Mouse (Mus musculus) hindbrain, postnatal 0 days (tissue): ENCODE results near the gene Il18bp. TPM values are rescaled to one million over a fixed set of nuclear protein-coding genes. Genes with fewer than 3 reads are reported as not detected.
A peak's percentile ranks its signal among the peaks of the same experiment; 100 is the strongest.

Experiments
- ATAC-seq: fragments of 200-750 bp; cut with Nextera tagmentation; 2 replicates; pipeline ENCODE4 v1.8.0; 2017; ENCODE audit warnings: mild to moderate bottlenecking, moderate TSS enrichment, moderate library complexity
- DNase-seq: peaks from one replicate; pipeline ENCODE4 v3.0.0-alpha.2; 2015; ENCODE audit warnings: low spot score
- H3K27ac ChIP-seq: fragments of 300-500 bp; sonication (generic); 2 replicates; pipeline ENCODE4 v1.5.1; 2014; ENCODE audit warnings: mild to moderate bottlenecking
- H3K27me3 ChIP-seq: fragments of 300-500 bp; sonication (generic); 2 replicates; pipeline ENCODE4 v1.6.1; 2014; ENCODE audit warnings: low read length, mixed read lengths; ENCODE audit not compliant: insufficient read depth
- H3K36me3 ChIP-seq: fragments of 300-500 bp; sonication (generic); 2 replicates; pipeline ENCODE4 v1.6.1; 2014; ENCODE audit warnings: low read length, mixed read lengths; ENCODE audit not compliant: insufficient read depth
- H3K4me1 ChIP-seq: fragments of 300-500 bp; sonication (generic); 2 replicates; pipeline ENCODE4 v1.6.1; 2014; ENCODE audit warnings: antibody characterized with exemption, low read length, mixed read lengths; ENCODE audit not compliant: insufficient read depth
- H3K4me2 ChIP-seq: fragments of 300-500 bp; sonication (generic); 2 replicates; pipeline ENCODE4 v1.6.1; 2014; ENCODE audit warnings: low read depth, mild to moderate bottlenecking, low read length, moderate library complexity, mixed read lengths
- H3K4me3 ChIP-seq: fragments of 300-500 bp; sonication (generic); 2 replicates; pipeline ENCODE4 v1.5.1; 2014; ENCODE audit warnings: low read length
- H3K9ac ChIP-seq: fragments of 300-500 bp; sonication (generic); replicated peaks from 2 replicates; pipeline ENCODE4 v1.6.1; 2014; ENCODE audit warnings: mild to moderate bottlenecking, low read length, moderate library complexity, mixed read lengths
- H3K9me3 ChIP-seq: fragments of 300-500 bp; sonication (generic); 2 replicates; pipeline ENCODE4 v1.6.1; 2016; ENCODE audit warnings: low read length, mixed read lengths
- CTCF ChIP-seq: IDR thresholded peaks from 2 replicates; pipeline ENCODE4 v1.5.1; 2016; ENCODE audit warnings: antibody characterized with exemption, control low read depth, low read depth
- WGBS: fragments of 180-500 bp; shearing (Covaris S2); extraction: QIAGEN DNeasy Blood & Tissue Kit; methylation state at CpG from one replicate; pipeline ENCODE4 v1.1.7; 2014; 5-methylcytosine and 5-hydroxymethylcytosine counted together
- polyA plus RNA-seq: library from polyadenylated mRNA; unstranded; fragments of >200 nt; fragmentation: Nextera tagmentation; extraction: Ambion mirVana; gene quantifications from 2 replicates; pipeline ENCODE4 v1.2.1, GENCODE M21; 2015
- total RNA-seq: library from RNA; depleted of rRNA; stranded (reverse); fragments of >200 nt; gene quantifications from 2 replicates; pipeline ENCODE4 v1.2.3, GENCODE M21; 2014; rRNA removed

The Il18bp gene
- total and polyA plus RNA-seq, 2 experiments from 2014 or later: 3.0 to 14.7 TPM

DNA sequence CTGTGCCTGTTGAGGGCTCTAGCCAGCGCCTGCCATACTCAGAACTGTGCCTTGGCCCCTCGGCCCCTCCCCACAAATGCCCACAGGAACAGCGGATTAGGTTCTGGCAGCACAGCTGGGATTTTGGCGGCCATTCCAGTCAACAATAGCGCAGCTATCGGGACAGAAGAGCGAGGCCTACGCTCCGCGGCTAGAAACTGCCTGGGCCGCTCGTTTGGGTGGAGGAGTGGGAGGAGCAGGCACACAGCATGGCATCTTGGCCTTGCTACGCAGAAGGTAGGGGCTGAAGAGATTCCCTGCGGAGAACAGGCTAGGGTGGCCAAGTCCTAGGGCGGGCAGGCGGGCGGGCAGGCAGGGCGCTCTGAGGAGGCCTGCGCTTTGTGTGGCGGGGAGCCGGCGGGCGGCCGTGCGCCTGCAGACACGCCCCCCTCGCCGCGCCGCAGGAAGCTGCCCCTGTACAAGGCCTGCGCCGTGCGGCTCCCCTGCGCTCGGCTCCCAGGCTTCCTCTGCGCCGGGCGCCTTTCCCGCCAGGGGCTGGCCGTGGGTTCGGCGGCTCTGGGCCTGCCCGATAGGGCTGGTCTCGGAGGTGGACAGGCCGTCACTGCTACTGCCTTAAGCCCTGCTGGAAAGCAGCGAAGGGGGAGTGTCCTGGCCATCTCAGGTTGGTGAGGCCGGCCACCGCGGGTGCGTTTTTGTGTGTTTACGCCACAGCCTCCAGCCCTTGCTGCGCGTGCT is 48.6 kb downstream of the Il18bp start:
- TF ChIP-seq CTCF: no peak

DNA sequence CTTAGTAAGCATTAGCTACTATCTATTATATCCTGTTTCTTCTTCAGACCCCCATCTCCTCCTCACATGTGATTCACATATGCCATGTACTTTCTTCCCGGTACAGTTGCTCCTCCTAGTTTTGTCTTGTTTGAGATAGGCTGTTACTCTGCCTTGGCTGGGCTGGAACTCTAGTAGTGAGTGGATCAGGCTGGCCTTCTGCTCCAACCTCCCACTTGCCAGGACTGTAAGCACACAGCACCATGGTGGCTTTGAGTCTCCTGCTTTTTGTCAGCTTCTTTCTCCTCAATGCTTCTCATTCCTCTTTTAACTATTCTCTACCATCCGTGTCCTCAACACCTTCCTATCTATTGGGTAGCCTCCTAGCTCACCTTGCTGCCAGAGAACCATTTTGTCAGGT is 49.7 kb downstream of the Il18bp start:
- Histone ChIP-seq H3K9me3 (no peaks in the 10 kb centered on the region), H3K36me3 (no peaks in the 10 kb centered on the region), H3K27ac (peak overlapping the region; percentile 99), H3K4me2 (peak overlapping the region; percentile 78), H3K9ac (peak overlapping the region; percentile 97; the same call in 1 of the 2 replicates), H3K4me3 (no peak overlapping the region), H3K4me1 (peaks cover 15% of the 10 kb centered on the region; the same call in 1 of the 2 replicates), H3K27me3 (no peaks in the 10 kb centered on the region)
- 63% methylated on average over 2 of the region's 2 CpGs for whole genome bisulfite sequencing
- 0 out of 2 replicates have a peak, but pooled peaks have one; percentile 0 for TF ChIP-seq CTCF
- DNase-seq (no peak), ATAC-seq (no peak)

More for the DNA sequence above, 48.6 kb downstream of the Il18bp start:
- peak overlapping the region; percentile 99 for H3K27ac ChIP-seq
- no peaks in the 10 kb centered on the region for H3K9me3 ChIP-seq
- no peaks in the 10 kb centered on the region for H3K36me3 ChIP-seq
- peak overlapping the region; percentile 61 for H3K4me3 ChIP-seq
- peak overlapping the region; percentile 97 for H3K9ac ChIP-seq
- no peaks in the 10 kb centered on the region for H3K27me3 ChIP-seq
- peak overlapping the region; percentile 78 for H3K4me2 ChIP-seq
- peak; percentile 85 for ATAC-seq
- WGBS: under 1% methylated on average over 53 of the region's 53 CpGs
- DNase-seq: peak; percentile 84
- peaks cover 17% of the 10 kb centered on the region; the same call in 1 of the 2 replicates for H3K4me1 ChIP-seq

DNA sequence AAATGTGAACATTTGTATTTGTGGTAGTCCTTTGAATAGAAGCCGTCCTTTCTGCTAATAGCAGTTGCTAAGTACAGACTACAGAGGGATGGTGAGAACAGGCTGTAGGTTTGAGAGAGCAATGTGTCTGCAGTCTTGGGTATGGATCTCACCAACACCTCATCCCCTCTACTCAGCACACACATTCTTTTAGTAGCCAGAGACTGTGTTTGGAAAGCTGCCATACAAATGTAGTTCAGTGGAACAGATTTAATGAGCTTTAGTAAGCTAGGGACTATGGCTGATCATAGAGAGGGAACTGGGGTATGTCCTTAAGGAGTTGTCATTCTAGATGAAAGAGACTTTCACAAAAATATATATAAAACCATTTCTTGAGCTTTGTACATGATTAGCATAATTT is 51.2 kb downstream of the Il18bp start:
- Histone ChIP-seq H3K9me3 (no peaks in the 10 kb centered on the region), H3K4me1 (peaks cover 11% of the 10 kb centered on the region; the same call in 1 of the 2 replicates), H3K27ac (no peak overlapping the region), H3K4me3 (no peak overlapping the region), H3K36me3 (no peaks in the 10 kb centered on the region), H3K9ac (no peak overlapping the region), H3K4me2 (no peak overlapping the region), H3K27me3 (no peaks in the 10 kb centered on the region)
- WGBS: 86% methylated on average over 1 of the region's 1 CpGs
- ATAC-seq (no peak), DNase-seq (peak; percentile 35)
- no peak for TF ChIP-seq CTCF

DNA sequence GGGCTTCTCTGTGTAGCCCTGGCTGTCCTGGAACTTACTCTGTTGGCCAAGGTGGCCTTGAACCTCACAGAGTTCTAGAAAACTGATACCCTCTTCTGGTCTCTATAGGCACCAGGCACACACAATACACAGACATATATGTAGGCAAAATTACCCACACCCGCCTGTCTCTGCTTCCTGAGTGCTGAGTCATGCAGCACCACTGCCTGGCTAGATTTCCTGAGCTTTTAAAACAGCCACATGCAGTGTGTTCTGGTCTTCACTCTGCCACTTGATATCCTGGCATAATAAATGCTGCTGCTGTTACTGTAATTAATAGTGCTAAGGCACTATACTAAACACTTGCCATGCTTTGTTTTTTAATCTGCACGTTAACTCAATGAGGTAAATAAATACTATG is 52.9 kb downstream of the Il18bp start:
- Histone ChIP-seq H3K9ac (no peak overlapping the region), H3K4me2 (no peak overlapping the region), H3K36me3 (no peaks in the 10 kb centered on the region), H3K27me3 (no peaks in the 10 kb centered on the region), H3K4me3 (no peak overlapping the region), H3K4me1 (peaks cover 8% of the 10 kb centered on the region; the same call in 1 of the 2 replicates), H3K27ac (no peak overlapping the region), H3K9me3 (no peaks in the 10 kb centered on the region)
- no peak for TF ChIP-seq CTCF
- ATAC-seq: no peak
- DNase-seq: no peak
- WGBS: 74% methylated on average over 2 of the region's 2 CpGs

Other genes with a start within 250 kb of the Il18bp start
- gene Phox2a, start 200.4 kb downstream of the Il18bp start, total RNA-seq: 3.7 and 4.5 TPM in 2 replicates
- 2.0 and 2.1 TPM in 2 replicates for gene Phox2a, start 200.4 kb downstream of the Il18bp start, polyA plus RNA-seq
- 28.2 and 30.0 TPM in 2 replicates for gene Inppl1, start 180.5 kb downstream of the Il18bp start, total RNA-seq
- 10.3 and 14.3 TPM in 2 replicates for gene Inppl1, start 180.5 kb downstream of the Il18bp start, polyA plus RNA-seq
- gene Folr2, start 161.5 kb downstream of the Il18bp start, total RNA-seq: 1.8 and 7.1 TPM in 2 replicates
- gene Folr2, start 161.5 kb downstream of the Il18bp start, polyA plus RNA-seq: 2.2 and 2.3 TPM in 2 replicates
- 49.3 and 59.8 TPM in 2 replicates for gene Anapc15, start 155.0 kb downstream of the Il18bp start, total RNA-seq
- 65.1 and 67.3 TPM in 2 replicates for gene Anapc15, start 155.0 kb downstream of the Il18bp start, polyA plus RNA-seq
- 19.3 and 28.8 TPM in 2 replicates for gene Folr1, start 147.9 kb downstream of the Il18bp start, total RNA-seq
- 78.5 and 93.8 TPM in 2 replicates for gene Folr1, start 147.9 kb downstream of the Il18bp start, polyA plus RNA-seq
- gene Lamtor1, start 112.8 kb downstream of the Il18bp start, total RNA-seq: 130 and 156 TPM in 2 replicates
- 167 and 181 TPM in 2 replicates for gene Lamtor1, start 112.8 kb downstream of the Il18bp start, polyA plus RNA-seq
- 0.52 TPM in 1 of 2 replicates, not detected in the other for gene Tomt, start 112.3 kb downstream of the Il18bp start, total RNA-seq
- gene Tomt, start 112.3 kb downstream of the Il18bp start, polyA plus RNA-seq: 0.16 and 0.49 TPM in 2 replicates
- 5.2 and 6.5 TPM in 2 replicates for gene Lrrc51, start 84.8 kb downstream of the Il18bp start, total RNA-seq
- gene Lrrc51, start 84.8 kb downstream of the Il18bp start, polyA plus RNA-seq: 9.7 and 12.1 TPM in 2 replicates
- 82.9 and 89.3 TPM in 2 replicates for gene Numa1, start 84.6 kb downstream of the Il18bp start, total RNA-seq
- 24.4 and 26.5 TPM in 2 replicates for gene Numa1, start 84.6 kb downstream of the Il18bp start, polyA plus RNA-seq
- 28.8 and 31.7 TPM in 2 replicates for gene Rnf121, start 46.8 kb upstream of the Il18bp start, total RNA-seq
- gene Rnf121, start 46.8 kb upstream of the Il18bp start, polyA plus RNA-seq: 22.6 and 23.8 TPM in 2 replicates
- gene Xndc1, start 46.8 kb upstream of the Il18bp start, total RNA-seq: 16.2 and 22.6 TPM in 2 replicates
- 15.8 and 19.0 TPM in 2 replicates for gene Xndc1, start 46.8 kb upstream of the Il18bp start, polyA plus RNA-seq
- gene Xntrpc, start 47.0 kb upstream of the Il18bp start, total RNA-seq: 0.47 and 3.5 TPM in 2 replicates
- 0.40 and 0.42 TPM in 2 replicates for gene Xntrpc, start 47.0 kb upstream of the Il18bp start, polyA plus RNA-seq
- 2.5 TPM in 1 of 2 replicates, not detected in the other for gene Trpc2, start 64.4 kb upstream of the Il18bp start, total RNA-seq
- 0.09 TPM in 1 of 2 replicates, not detected in the other for gene Trpc2, start 64.4 kb upstream of the Il18bp start, polyA plus RNA-seq
- gene Art1, start 83.1 kb upstream of the Il18bp start, total RNA-seq: 0.10 and 2.3 TPM in 2 replicates
- gene Art1, start 83.1 kb upstream of the Il18bp start, polyA plus RNA-seq: 0.39 and 0.44 TPM in 2 replicates
- 0.32 TPM in 1 of 2 replicates, not detected in the other for gene Art5, start 90.8 kb upstream of the Il18bp start, total RNA-seq
- gene Art5, start 90.8 kb upstream of the Il18bp start, polyA plus RNA-seq: 0.19 and 0.21 TPM in 2 replicates
- not detected in 2 replicates for gene Chrna10, start 98.1 kb upstream of the Il18bp start, total RNA-seq
- gene Chrna10, start 98.1 kb upstream of the Il18bp start, polyA plus RNA-seq: 0.08 TPM in 1 of 2 replicates, not detected in the other
- gene Nup98, start 191.5 kb upstream of the Il18bp start, total RNA-seq: 33.9 and 37.1 TPM in 2 replicates
- gene Nup98, start 191.5 kb upstream of the Il18bp start, polyA plus RNA-seq: 11.0 and 11.2 TPM in 2 replicates
- gene Pgap2, start 191.5 kb upstream of the Il18bp start, total RNA-seq: 50.0 and 73.0 TPM in 2 replicates
- 59.3 and 61.7 TPM in 2 replicates for gene Pgap2, start 191.5 kb upstream of the Il18bp start, polyA plus RNA-seq
- gene Rhog, start 237.4 kb upstream of the Il18bp start, total RNA-seq: 12.8 and 17.0 TPM in 2 replicates
- gene Rhog, start 237.4 kb upstream of the Il18bp start, polyA plus RNA-seq: 22.1 and 22.6 TPM in 2 replicates
- 32.9 and 34.6 TPM in 2 replicates for gene Stim1, start 249.1 kb upstream of the Il18bp start, total RNA-seq
- gene Stim1, start 249.1 kb upstream of the Il18bp start, polyA plus RNA-seq: 17.5 and 17.9 TPM in 2 replicates